Mouse (Mus musculus): Measurements from ENCODE around the gene Nanp. TPM values are rescaled to one million over a fixed set of nuclear protein-coding genes. Genes with fewer than 3 reads are reported as not detected.

The Nanp gene
- polyA plus RNA-seq, 1 experiment, result 3.4 TPM

DNA sequence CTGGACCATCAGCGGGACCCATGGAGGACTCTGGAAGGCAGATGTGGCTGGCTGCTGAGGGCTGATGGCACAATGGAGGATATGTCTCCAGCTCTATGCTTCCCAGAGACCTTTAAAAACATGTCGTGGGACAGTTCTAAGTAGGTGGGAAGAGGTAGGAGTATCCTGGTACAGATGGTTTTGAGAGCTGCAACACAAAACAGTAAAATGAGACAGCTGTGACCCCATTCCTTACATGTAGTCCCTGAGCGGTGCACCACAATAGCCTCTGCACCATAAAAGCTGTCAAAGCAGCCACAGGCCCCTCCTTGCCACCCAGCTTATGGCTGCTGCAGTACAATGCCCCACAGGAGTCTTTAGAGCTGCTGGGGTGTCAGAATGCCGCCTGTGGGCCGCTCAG is 41.6 kb downstream of the Nanp start:
- no peak for DNase-seq (ENCODE audit: low read depth)

GRCm38 (mm10) chr2:150995324-150995723 is 43.9 kb downstream of the Nanp start:
- no peak for DNase-seq (ENCODE audit: low read depth)

DNA sequence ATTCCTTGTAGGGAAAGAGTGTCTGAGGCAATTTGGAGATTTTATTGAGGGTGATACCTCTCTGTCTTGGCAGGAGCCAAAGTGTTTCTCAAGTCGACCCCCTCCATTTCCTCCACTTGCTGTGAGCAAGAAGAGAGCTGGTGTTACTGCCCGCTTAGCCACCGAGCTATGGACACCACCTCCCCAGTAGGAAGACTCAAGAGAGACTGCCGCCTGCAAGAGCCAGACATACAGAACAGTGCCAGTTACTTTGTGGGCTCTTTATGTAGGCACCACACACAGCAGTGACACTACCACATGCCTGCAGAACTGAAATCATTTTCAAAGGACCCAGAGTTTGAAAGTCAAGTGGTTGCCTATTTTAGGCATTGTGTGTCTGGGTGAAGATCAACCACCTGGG is 48.1 kb downstream of the Nanp start:
- DNase-seq (ENCODE audit: low read depth), result no peak

- DNase-seq (ENCODE audit: low read depth), result no peak
Observed at GRCm38 (mm10) chr2:150990506-150990905, 48.7 kb downstream of the Nanp start.

DNA sequence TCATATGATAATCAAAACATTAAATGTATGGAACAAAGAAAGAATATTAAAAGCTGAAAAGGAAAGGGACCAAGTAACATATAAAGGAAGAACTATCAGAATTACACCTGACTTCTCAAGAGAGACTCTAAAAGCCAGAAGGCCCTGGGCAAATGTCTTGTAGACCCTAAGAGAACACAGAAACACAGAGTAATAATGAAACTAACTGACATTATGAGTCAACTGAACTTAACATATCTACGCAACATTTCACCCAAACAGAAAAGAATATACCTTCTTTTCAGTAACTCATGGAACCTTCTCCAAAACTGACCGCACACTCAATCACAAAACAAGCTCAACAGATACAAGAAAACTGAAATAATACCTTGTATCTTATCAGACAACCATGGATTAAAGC is 53.8 kb downstream of the Nanp start:
- DNase-seq (ENCODE audit: low read depth), result no peak

GRCm38 (mm10) chr2:150982051-150982450 is 57.1 kb downstream of the Nanp start:
- DNase-seq (ENCODE audit: low read depth), result no peak

DNA sequence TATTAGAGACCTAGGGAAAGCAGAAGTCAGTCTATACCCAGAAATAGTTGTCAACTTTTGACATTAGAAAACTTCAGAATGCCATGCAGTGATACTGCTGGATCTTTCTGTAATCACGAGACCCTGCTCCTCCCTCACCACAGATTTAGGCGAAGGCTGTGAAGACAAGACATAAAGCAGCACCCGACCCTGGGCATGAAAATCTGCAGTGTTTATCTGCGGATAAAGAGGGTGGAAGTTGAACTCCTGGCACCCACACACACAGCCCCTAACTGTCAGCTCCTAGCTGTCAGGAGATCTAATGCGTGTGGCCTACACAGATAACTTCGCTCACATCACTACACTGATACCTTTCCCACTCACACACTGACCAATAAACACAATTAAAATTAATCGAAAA is 57.7 kb downstream of the Nanp start:
- no peak for DNase-seq (ENCODE audit: low read depth)

DNA sequence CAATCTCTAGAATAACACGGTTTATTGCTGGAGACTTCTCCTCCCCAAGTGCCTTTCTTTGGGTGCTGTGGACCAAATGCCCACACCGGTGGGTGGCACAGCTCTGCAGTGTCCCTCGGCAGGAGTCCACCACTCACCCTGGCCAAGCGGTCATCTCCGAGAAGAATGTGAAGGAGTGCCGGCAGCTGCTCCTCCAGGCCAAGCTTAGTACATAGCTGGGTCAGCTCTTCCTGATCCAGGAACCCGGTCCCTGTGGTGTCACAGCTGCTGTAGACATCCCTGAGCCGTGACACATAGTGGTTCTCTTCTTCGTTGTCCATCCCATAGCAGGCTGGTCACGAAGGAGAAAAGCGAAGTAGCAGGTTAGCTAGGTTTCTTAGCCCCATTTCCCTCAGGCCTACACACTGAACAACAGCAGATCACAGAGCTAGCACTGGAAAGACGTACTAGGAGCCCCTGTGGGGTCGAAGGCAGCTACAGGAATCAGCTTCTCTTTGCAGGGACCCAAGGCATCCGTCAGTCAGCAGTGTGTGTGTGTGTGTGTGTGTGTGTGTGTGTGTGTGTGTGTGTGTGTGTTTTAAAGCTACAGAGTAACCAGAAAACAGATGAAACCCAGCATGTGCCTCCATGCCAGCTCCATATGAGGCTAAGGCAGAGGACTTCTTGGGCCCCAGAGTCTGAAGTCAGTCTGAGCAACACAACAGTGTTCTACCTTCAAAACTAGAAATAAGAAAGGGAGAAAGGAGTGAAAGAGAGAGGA is 59.2 kb downstream of the Nanp start:
- DNase-seq (ENCODE audit: low read depth), result no peak

Other genes with a start within 250 kb of the Nanp start
- gene Abhd12, start 134.7 kb downstream of the Nanp start, polyA plus RNA-seq (2012; rRNA removed), result 216 and 225 TPM in 2 replicates
- 1.2 and 1.7 TPM in 2 replicates for gene Gins1, start 134.0 kb downstream of the Nanp start, polyA plus RNA-seq (2012; rRNA removed)
- gene Ninl, start within 50 bp of the Nanp start, polyA plus RNA-seq (2012; rRNA removed), result 2.2 and 2.4 TPM in 2 replicates
- 0.27 TPM in 1 of 2 replicates, not detected in the other for gene Gm14151, start 53.0 kb upstream of the Nanp start, polyA plus RNA-seq (2012; rRNA removed)
- gene Gm14147, start 58.8 kb upstream of the Nanp start, polyA plus RNA-seq (2012; rRNA removed), result 0.07 and 0.15 TPM in 2 replicates